Mouse (Mus musculus) small intestine, adult 2 months (tissue): ENCODE measurements around the gene Mgrn1.

ENCODE experiments used
- CTCF ChIP-seq: fragments of 200-500 bp; IDR thresholded peaks from 2 replicates; pipeline ENCODE4 v1.5.1; 2012; ENCODE audit warnings: low read depth, mild to moderate bottlenecking, control low read depth, inconsistent platforms, low read length, moderate library complexity, mixed read lengths; ENCODE audit not compliant: insufficient replicate concordance, insufficient read length; ENCODE audit errors: extremely low read depth
- POLR2A ChIP-seq: fragments of 200-500 bp; IDR thresholded peaks from 2 replicates; pipeline ENCODE4 v1.6.1; 2012; ENCODE audit warnings: low read depth, mild to moderate bottlenecking, control low read depth, inconsistent platforms, low read length, moderate library complexity

DNA sequence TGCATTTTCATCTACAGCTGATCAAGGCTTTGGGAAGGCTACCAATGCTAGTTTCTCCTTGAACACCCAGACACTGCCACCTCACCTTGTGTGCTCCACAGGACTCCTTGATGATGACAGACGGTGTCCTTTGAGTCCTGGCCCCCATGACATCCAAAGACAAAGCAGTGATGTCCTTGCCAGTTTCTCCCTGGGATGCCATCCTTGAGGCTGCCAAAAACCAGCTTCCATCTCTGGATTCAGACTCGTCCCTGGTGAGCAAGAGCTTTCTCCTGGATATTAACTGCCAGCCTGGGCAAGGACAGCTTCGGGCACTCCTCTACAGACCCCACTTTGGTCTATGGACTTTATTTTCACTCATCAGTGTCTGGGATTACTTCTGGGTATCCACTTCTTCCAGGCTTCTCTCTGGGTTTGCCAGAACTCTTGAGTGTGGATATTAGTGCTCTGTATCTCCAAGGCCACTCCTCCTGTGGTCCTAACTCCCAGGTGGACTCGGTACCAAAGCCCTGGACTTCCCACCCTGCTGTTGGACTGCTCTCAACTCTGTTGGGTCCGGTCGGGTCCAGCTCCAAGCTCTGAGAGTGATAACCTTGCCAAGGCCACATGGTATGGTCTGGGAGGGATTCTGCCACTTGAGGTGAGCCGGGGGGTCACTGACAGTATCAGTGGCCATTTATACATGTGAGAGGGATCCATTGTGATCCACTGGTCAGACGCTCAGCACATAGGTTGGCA lies 79.5 kb downstream of the Mgrn1 start:
- no peak for TF ChIP-seq POLR2A
- no peak for TF ChIP-seq CTCF
